Mouse (Mus musculus) gastrocnemius, adult 2 months (tissue): Measurements from ENCODE around the gene Vsig10. TPM values are rescaled to one million over a fixed set of nuclear protein-coding genes. Genes with fewer than 3 reads are reported as not detected.
"Not testable (repeated sequence)": the region's sequence is repeated elsewhere in the genome, so short reads cannot be mapped to it uniquely, and the experiment has no call there.

Experiments used
- DNase-seq: peaks from one replicate; pipeline ENCODE4 v3.0.0; 2022
- H3K27ac ChIP-seq: fragments of 200-600 bp; 2 replicates; pipeline ENCODE4 v1.8.1; 2022; ENCODE audit warnings: mild to moderate bottlenecking
- H3K4me3 ChIP-seq: fragments of 200-600 bp; 2 replicates; pipeline ENCODE4 v1.8.1; 2022; ENCODE audit warnings: mild to moderate bottlenecking, moderate library complexity
- CTCF ChIP-seq: fragments of 200-600 bp; IDR thresholded peaks from 2 replicates; pipeline ENCODE4 v1.8.1; 2022; ENCODE audit warnings: antibody characterized with exemption, mild to moderate bottlenecking, moderate library complexity
- intact Hi-C: fragments of 180-260 bp; cut with DNase I; formaldehyde crosslinking; loops from one replicate; pipeline ENCODE4 v1.15.1; 2025
- total RNA-seq, 2 experiments: library from RNA; stranded (reverse); gene quantifications; 2 replicates each; pipeline ENCODE4 v1.2.3; 2021

Vsig10 gene
- total RNA-seq, 2 experiments from 2014 or later: 5.2 to 5.3 TPM

DNA sequence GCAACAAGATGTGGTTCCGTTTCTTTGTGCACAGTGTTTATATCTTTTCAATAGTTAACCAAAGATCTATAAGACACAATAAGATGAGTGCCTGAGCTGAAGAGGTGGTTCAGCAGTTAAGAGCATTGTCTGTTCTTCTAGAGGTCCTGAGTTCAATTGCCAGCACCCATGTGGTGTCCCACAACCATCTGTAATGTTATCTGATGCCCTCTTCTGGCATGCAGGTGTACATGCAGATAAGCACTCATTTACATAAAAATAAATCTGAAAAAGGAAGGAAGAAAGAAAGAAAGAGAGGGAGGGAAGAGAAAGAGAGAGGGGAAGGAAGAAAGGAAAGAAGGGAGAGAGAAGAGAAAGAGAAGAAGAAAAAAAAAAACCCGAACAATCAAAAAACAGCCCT is 12.1 kb upstream of the Vsig10 start:
- peak; percentile 20; the same call in 1 of the 2 replicates for TF ChIP-seq CTCF
- no peak for DNase-seq
- intact Hi-C loops: loop anchor here (5.0 kb wide), 4 partner anchors 80 to 190 kb away; partner anchors contain the start of genes Rfc5 and Suds3
- Histone ChIP-seq H3K4me3 (no peak overlapping the region), H3K27ac (no peak overlapping the region)

DNA sequence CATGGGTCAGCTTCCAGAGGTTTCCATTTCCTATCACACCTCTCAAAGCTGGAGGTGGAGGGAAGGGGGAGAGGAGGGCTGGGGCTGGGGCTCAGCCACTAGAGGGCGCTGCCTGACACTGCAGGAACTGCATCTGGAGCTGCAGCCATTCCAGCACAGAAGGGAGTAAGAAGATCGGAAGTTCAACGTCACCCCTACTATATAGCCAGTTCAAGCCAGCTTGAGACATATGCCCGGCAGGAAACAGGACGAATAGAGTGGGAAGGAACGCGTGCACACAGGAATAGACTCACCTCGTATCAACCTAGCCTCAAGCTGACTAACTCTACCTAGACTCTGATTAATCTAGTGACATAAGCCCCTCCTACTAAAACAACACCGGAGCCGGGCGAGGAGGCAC is 11.2 kb upstream of the Vsig10 start:
- Histone ChIP-seq H3K27ac (no peak overlapping the region; the same call in 1 of the 2 replicates), H3K4me3 (peak overlapping the region; percentile 56)
- TF ChIP-seq CTCF: peak; percentile 98
- peak; percentile 85 for DNase-seq
- intact Hi-C loops: loop anchor here (5.0 kb wide), 4 partner anchors 80 to 190 kb away; partner anchors contain the start of genes Rfc5 and Suds3

DNA sequence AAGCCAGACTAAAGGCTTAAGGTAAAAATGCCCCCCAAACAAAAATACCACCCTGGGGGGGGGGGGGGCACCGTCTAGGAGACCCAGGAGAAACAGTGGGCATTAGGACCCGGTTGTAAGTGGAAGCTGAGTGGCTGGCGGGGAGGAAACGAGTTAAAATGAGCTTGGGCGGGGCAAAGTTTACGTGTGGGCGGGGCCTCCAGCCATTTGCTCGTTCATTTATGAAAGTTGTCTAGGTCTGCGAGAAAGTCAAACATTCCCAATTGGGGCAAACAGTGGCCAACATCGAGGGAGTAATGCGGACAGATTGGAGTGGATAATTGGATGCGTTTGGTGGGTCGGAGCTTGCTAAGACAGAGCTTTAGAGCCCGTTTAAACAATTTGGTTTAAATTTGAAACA is 5.5 kb upstream of the Vsig10 start:
- Histone ChIP-seq H3K27ac (peak overlapping the region; percentile 31), H3K4me3 (peak overlapping the region; percentile 64)
- DNase-seq: peak; percentile 71
- TF ChIP-seq CTCF: no peak
- intact Hi-C loops: no loop called here

DNA sequence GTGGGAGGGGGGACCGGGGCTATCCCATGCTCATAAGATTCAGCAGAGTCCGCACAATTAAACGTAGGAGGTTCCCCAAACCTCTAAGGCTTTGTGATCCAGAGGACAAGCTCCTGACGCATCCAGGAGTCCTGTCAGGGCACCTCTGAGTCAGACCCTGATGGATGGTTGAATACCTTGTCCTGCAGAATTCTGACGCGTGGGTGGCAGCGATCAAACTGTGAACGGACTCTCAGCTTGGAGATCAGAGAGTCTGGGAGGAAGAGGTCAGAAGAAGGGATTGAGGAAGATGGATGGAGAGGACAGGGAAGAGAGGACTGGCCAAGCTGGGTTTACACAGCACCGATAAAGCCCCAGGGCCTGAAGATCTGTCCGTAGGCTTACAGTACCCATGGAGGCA is 5.0 kb upstream of the Vsig10 start:
- peak overlapping the region; percentile 64 for H3K4me3 ChIP-seq
- intact Hi-C loops: no loop called here
- DNase-seq: no peak
- no peak for TF ChIP-seq CTCF
- peak overlapping the region; percentile 31 for H3K27ac ChIP-seq

DNA sequence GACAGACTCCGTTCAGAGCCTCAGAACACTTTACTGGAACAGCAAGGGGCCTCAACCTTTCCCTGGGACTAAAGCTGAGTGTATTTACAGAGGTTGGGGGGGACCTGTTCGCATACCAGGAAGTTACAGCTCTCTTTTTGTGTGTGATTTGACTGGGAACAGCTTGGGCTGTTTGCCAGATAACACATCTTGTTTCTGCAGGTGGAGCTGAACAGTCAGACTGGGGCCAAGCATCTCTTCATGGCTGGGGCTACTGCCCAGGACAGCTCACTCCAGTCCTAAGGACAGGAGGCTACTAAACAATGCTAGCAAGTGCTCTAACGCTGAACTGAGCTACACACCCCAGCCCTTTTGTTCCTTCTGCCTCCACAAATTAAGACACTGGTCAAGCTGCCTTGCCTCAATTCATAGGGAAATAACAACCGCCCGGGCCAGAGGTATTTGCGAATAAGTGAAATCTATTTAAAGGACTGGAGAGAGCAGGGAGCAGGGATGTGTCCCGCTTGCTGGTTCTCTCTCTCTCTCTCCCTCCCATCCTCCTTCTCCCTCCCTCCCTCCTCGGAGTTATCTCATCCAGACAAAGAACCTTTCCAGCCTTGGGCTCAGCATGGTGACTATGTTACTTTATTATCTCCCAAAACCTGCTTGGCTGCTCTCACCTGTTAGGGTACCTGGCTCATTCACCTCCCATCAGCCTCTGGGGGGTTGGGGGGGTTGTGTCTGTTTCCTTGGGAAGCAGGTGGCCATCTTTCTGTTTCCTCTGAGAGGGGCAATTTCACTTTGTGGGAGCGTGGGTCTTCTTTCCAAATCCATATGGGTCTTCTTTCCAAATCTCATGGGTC is 4.1 kb upstream of the Vsig10 start:
- Histone ChIP-seq H3K4me3 (no peak overlapping the region), H3K27ac (no peak overlapping the region)
- no peak for TF ChIP-seq CTCF
- no peak for DNase-seq
- intact Hi-C loops: no loop called here

DNA sequence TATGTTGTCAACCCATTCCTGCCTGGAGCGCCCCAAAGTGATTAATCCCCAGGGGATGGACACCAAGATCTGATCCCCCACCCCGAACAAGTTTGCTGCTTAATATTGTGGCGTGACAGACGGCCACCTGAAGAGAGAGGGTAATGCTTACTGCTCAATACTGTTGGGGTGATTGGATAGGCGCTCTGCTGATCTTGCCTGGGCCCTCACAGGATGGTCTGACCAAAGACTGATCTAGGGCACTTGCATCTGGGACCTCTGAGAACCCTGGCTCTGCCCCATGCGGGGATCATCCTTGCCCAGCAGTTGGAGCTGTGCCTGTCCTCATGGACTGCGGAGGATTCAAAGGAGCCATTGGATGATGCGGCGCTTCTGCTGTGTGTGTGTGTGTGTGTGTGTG is 4.9 kb downstream of the Vsig10 start:
- Histone ChIP-seq H3K4me3 (no peak overlapping the region), H3K27ac (no peak overlapping the region)
- DNase-seq: no peak
- intact Hi-C loops: no loop called here
- TF ChIP-seq CTCF: no peak

DNA sequence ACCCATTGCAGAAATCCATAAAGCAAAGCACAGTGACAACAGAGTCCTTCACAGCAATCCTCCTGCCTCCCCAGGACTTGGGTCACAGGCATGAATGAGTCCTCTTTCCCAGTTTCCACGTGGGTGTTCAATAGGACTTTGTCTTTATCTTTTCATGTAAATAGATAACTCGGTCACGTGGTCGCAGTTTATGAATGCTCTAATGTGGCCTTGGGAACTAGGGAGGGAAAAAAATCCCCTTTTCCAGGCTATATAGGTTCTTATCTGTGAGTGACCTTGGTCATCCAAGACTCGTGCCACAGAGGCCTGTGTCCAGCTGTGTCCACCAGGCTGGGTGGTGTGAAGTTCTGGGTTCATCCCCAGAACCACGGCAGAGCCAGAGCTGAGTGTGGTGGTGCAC is 7.5 kb downstream of the Vsig10 start:
- TF ChIP-seq CTCF: no peak
- DNase-seq: no peak
- intact Hi-C loops: no loop called here
- no peak overlapping the region for H3K4me3 ChIP-seq
- H3K27ac ChIP-seq: no peak overlapping the region

DNA sequence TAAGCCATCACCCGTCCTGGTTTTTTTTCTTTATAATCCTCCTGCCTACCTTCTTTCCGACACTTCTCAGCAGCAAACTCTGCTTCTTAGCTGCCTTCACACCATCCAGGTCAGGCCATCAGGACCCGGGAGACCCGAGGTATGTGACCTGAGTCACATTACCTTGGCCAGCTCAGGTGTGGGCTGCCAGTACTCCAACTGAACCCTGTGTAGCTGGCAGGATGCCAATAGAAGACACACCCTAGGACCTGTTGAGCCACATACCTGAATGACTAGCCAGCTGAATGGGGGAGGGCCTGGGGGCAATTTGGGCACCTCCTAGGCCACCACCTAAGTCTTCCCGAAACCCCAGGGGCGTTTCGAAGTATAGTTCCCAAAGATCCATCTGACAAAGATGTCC is 11.6 kb downstream of the Vsig10 start:
- intact Hi-C loops: no loop called here
- peak; percentile 11 for DNase-seq
- no peak overlapping the region for H3K4me3 ChIP-seq
- TF ChIP-seq CTCF: no peak
- no peak overlapping the region for H3K27ac ChIP-seq

DNA sequence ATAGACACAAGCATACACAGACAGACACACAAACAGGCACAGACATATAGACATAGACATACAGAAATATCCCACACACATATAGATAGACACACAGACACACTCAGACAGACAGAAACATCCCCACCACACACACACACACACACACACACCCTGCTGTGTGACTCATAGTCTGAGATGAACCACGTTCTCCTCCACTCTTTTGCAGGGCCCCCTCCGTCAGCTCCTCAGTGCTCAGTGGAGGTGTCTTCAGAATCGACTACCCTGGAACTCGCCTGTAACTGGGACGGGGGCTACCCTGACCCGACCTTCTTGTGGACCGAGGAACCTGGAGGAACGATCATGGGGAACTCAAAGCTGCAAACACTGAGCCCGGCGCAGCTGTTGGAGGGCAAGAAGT is 19.1 kb downstream of the Vsig10 start:
- no peak for DNase-seq
- no peak overlapping the region for H3K27ac ChIP-seq
- intact Hi-C loops: no loop called here
- TF ChIP-seq CTCF: no peak
- H3K4me3 ChIP-seq: no peak overlapping the region

DNA sequence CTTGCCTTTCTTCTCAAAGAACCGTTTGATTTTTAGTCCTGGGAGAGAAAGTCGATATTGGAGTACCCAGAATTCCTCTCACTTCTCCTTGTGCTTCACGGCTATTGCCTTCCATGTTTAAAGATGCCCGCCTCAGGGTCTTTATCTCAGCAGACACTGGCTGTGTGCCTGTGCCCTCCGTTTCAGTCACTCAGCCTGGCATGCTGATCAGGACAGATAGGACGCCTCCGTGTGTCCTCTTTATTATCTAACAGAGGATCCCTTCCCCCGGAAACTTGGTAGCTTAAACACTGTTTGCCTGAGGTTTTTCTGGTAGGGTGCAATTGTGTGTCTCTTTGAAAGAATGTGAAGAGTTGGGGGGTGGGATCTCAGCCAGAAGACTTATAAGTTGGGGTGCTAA is 19.6 kb downstream of the Vsig10 start:
- no peak for DNase-seq
- H3K27ac ChIP-seq: no peak overlapping the region
- no peak for TF ChIP-seq CTCF
- intact Hi-C loops: no loop called here
- H3K4me3 ChIP-seq: no peak overlapping the region

DNA sequence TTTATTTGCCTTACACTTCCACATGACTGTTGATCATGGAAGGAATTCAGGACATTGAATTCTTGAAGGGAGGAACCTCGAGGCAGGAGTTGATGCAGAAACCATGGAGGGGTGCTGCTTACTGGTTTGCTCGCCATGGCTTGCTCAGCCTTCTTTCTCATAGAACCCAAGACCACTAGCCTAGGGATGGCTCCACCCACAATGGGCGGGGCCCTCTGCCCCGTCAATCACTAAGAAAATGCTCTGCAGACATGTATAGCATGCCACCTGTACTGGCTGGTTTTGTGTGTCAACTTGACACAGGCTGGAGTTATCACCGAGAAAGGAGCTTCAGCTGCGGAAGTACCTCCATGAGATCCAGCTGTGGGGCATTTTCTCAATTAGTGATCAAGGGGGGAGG is 21.2 kb downstream of the Vsig10 start:
- intact Hi-C loops: no loop called here
- no peak for TF ChIP-seq CTCF
- no peak for DNase-seq
- Histone ChIP-seq H3K4me3 (no peak overlapping the region), H3K27ac (no peak overlapping the region)

DNA sequence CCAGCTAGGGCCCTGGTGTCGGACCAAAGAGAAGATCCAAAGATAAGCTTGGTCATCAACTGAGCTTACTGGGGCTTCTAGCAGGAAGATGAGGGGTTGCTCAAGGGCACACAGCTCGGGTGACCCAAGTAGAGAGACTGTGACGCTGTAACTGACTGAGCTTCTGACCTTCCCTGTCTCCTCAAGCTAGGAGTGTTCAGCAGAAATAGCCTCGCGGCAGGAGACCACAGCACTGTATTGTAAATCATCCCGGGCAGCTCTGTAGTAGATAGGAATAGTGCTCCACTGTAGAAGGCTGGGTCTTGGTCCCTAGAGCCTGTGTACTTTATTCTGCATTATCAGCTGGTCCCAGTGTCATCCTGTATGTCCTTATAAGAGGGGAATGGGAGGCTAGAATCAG is 23.0 kb downstream of the Vsig10 start:
- intact Hi-C loops: no loop called here

DNA sequence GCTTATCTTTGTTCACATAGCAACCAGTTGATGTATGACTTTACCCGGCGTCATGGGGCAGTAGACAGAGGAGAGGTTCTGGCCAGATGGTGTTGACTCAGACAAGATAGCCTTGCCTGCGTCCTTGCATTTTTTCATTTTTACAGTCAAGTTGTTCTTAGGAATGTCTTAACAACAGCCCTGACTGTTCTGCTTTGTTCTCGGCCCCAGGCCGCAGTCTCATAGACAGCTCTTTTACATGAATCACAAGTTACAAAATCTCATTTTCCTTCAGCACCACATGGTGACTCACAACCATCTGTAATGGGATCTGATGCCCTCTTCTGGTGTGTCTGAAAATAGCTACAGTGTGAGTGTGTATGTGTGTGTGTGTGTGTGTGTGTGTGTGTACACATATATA is 25.6 kb downstream of the Vsig10 start:
- DNase-seq, intact Hi-C loops, H3K27ac ChIP-seq: not testable (repeated sequence)

More for the DNA sequence above, 23.0 kb downstream of the Vsig10 start:
- Histone ChIP-seq H3K27ac (no peak overlapping the region), H3K4me3 (no peak overlapping the region)
- no peak for TF ChIP-seq CTCF
- no peak for DNase-seq

More for the DNA sequence above, 25.6 kb downstream of the Vsig10 start:
- 0 out of 2 replicates have a peak, but pooled peaks have one; percentile 2 for TF ChIP-seq CTCF
- H3K4me3 ChIP-seq: not testable (repeated sequence)
